Mouse (Mus musculus): ENCODE results near the gene Slc25a36. TPM values are rescaled to one million over a fixed set of nuclear protein-coding genes. Genes with fewer than 3 reads are reported as not detected.

The Slc25a36 gene
- polyA plus RNA-seq, 1 experiment: 8.5 TPM

DNA sequence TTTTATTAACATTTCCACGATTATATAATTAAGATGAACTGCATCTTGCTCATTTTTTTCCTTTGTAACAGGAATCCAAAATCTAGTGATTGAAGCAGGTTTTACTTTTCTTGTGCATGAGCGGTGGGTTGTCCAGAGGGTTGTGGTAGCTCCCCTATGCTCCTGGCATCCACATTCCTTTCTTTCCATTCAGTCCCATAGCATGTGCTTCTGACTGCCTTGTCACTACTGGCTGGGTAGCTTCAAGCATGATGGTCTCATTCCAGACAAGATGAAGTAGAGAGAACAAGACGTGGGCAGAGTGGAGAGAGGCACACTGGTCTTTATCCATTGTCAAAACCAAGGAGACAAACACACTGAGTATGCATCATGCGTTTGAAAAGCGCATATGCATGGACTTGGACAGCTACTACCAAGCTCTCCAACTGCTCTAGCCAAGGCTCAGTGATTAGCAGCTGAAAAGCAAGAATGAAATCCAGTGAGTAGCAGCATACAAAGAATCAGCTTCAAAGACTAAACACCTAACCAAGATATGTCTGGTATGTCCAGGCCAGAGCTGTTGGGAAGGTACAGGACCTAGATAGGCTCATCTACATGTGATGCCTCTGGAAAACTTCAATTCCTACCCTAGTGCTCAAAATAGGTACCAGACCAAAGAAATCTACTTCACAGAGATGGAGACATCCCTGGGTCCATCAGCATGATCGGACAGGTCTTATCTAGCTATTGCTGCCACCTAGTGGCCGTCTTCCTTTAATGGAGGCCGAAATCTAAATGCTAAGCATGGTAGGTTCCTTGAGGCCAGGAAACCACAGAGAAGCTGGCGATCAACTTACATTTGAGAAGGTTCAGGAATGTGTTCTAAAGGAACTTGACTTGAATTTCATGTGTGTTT, 42.5 kb downstream of the Slc25a36 start:
- peak; percentile 41 to 58 for DNase-seq (ENCODE audit: low read depth in 1 of 2, low spot score in 2 of 2)
- no peak overlapping the region for H3K27ac ChIP-seq (ENCODE audit: insufficient read depth, low read length)
- H3K36me3 ChIP-seq (ENCODE audit: control insufficient read depth, insufficient read depth, low read length): 0 out of 2 replicates have a peak, but pooled peaks cover 2% of the 10 kb centered on the region
- no peaks in the 10 kb centered on the region for H3K27me3 ChIP-seq (ENCODE audit: control insufficient read depth, insufficient read depth, low read length)
- no peaks in the 10 kb centered on the region for H3K4me1 ChIP-seq (ENCODE audit: control insufficient read depth, insufficient read depth, insufficient read length)
- TF ChIP-seq CTCF (IDR thresholded peaks at IDR 0.05; ENCODE audit: extremely low read depth, insufficient read depth, insufficient read length, insufficient replicate concordance): peak; percentile 29; the same call in 1 of the 2 replicates
- TF ChIP-seq POLR2A (IDR thresholded peaks at IDR 0.05; ENCODE audit: low read depth, low read length): no peak
- H3K4me3 ChIP-seq (ENCODE audit: extremely low read depth, insufficient read depth, insufficient read length): no peak overlapping the region
- WGBS: 58% methylated on average over 9 of the region's 9 CpGs

DNA sequence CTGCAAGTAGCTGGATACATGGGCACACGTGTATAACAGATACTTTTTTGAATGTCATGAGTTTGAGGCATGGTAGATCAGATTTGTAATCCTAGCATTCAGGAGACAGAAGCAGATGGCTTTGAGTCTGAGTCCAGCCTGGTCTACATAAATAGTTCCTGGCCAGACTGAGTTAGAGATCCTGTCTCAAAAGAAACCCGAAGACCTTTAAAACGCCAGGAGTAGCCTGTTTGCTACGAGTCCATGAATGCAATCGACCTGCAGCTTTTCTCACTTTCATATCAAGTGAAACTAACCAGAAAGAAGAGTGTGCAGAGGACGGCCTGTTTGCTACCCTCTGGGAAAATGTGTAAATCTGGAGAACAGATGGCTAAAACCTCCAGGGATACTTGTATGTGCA, 43.2 kb downstream of the Slc25a36 start:
- no peak for DNase-seq (ENCODE audit: low read depth in 1 of 2, low spot score in 2 of 2)
- TF ChIP-seq POLR2A (IDR thresholded peaks at IDR 0.05; ENCODE audit: low read depth, low read length) (no peak), CTCF (IDR thresholded peaks at IDR 0.05; ENCODE audit: extremely low read depth, insufficient read depth, insufficient read length, insufficient replicate concordance) (no peak)
- Histone ChIP-seq H3K4me3 (ENCODE audit: extremely low read depth, insufficient read depth, insufficient read length) (no peak overlapping the region), H3K27me3 (ENCODE audit: control insufficient read depth, insufficient read depth, low read length) (no peaks in the 10 kb centered on the region), H3K4me1 (ENCODE audit: control insufficient read depth, insufficient read depth, insufficient read length) (no peaks in the 10 kb centered on the region), H3K27ac (ENCODE audit: insufficient read depth, low read length) (no peak overlapping the region), H3K36me3 (ENCODE audit: control insufficient read depth, insufficient read depth, low read length) (0 out of 2 replicates have a peak, but pooled peaks cover 2% of the 10 kb centered on the region)
- 91% methylated on average over 6 of the region's 6 CpGs for WGBS

DNA sequence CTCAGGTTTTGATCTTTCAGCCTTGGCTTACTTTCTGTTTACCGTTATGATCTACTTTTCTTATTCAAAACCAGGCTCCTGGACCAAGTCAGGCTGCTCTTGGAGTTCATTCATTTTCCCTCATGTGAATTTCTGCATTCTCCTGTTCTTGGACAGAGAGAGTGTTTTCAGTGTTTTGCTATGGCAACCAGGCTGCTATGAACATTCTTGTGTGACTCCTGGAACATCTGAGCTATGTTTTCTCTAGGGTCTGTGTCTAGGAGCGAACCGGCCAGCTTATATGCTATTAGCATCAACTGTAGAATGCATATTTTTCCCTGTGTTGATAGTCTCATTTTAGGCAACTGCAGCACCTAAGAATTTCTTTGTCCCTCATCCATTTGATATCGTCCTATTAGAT, 45.1 kb downstream of the Slc25a36 start:
- Histone ChIP-seq H3K27ac (ENCODE audit: insufficient read depth, low read length) (no peak overlapping the region), H3K4me1 (ENCODE audit: control insufficient read depth, insufficient read depth, insufficient read length) (no peaks in the 10 kb centered on the region), H3K4me3 (ENCODE audit: extremely low read depth, insufficient read depth, insufficient read length) (no peak overlapping the region), H3K36me3 (ENCODE audit: control insufficient read depth, insufficient read depth, low read length) (no peaks in the 10 kb centered on the region), H3K27me3 (ENCODE audit: control insufficient read depth, insufficient read depth, low read length) (no peaks in the 10 kb centered on the region)
- DNase-seq (ENCODE audit: low read depth in 1 of 2, low spot score in 2 of 2): no peak
- WGBS: 92% methylated on average over 4 of the region's 4 CpGs
- TF ChIP-seq CTCF (IDR thresholded peaks at IDR 0.05; ENCODE audit: extremely low read depth, insufficient read depth, insufficient read length, insufficient replicate concordance): no peak
- TF ChIP-seq POLR2A (IDR thresholded peaks at IDR 0.05; ENCODE audit: low read depth, low read length): no peak

DNA sequence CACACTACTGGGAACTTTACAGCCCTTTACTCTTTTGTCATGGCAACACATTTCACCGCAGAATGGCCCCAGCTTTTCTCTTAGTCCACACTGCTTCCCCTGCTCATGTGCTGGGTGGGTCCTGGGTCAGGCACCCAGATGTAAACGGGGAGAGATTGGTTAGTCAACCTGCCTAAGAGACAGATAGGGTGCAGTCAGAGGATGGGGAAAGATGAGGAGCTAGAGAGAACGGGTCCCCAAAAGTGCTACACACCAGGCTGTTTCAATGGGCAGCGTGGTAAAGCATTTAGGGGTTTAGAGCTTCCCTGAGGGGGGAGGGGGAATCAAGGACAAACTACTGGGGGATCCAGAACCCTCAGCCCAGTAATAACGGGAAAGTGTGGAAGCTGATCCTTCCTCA, 45.7 kb downstream of the Slc25a36 start:
- TF ChIP-seq CTCF (IDR thresholded peaks at IDR 0.05; ENCODE audit: extremely low read depth, insufficient read depth, insufficient read length, insufficient replicate concordance) (no peak), POLR2A (IDR thresholded peaks at IDR 0.05; ENCODE audit: low read depth, low read length) (no peak)
- no peak overlapping the region for H3K4me3 ChIP-seq (ENCODE audit: extremely low read depth, insufficient read depth, insufficient read length)
- H3K27me3 ChIP-seq (ENCODE audit: control insufficient read depth, insufficient read depth, low read length): no peaks in the 10 kb centered on the region
- 79% methylated on average over 5 of the region's 5 CpGs for WGBS
- H3K27ac ChIP-seq (ENCODE audit: insufficient read depth, low read length): no peak overlapping the region
- DNase-seq (ENCODE audit: low read depth in 1 of 2, low spot score in 2 of 2): no peak
- no peaks in the 10 kb centered on the region for H3K4me1 ChIP-seq (ENCODE audit: control insufficient read depth, insufficient read depth, insufficient read length)
- no peaks in the 10 kb centered on the region for H3K36me3 ChIP-seq (ENCODE audit: control insufficient read depth, insufficient read depth, low read length)

DNA sequence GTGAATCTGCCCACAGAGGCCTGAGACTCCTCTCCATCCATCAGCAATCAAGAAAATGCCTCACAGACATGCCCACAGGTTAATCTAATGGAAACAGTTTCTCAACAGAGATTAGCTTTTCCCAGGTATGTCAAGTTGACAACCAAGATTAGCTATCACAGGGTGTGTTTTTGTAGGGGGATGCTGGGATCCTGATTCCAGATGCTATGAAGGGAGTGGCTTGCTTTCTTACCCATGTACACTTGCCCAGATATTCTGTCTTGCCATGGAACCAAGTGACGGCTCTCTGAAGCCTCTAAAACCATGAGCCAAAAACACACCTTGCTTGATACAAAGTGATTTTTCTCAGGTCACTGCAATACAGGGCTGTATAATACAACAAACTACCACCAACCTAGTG, 46.8 kb downstream of the Slc25a36 start:
- WGBS: 88% methylated on average over 1 of the region's 1 CpGs
- Histone ChIP-seq H3K4me1 (ENCODE audit: control insufficient read depth, insufficient read depth, insufficient read length) (no peaks in the 10 kb centered on the region), H3K27ac (ENCODE audit: insufficient read depth, low read length) (no peak overlapping the region), H3K4me3 (ENCODE audit: extremely low read depth, insufficient read depth, insufficient read length) (no peak overlapping the region), H3K36me3 (ENCODE audit: control insufficient read depth, insufficient read depth, low read length) (no peaks in the 10 kb centered on the region), H3K27me3 (ENCODE audit: control insufficient read depth, insufficient read depth, low read length) (no peaks in the 10 kb centered on the region)
- TF ChIP-seq POLR2A (IDR thresholded peaks at IDR 0.05; ENCODE audit: low read depth, low read length) (no peak), CTCF (IDR thresholded peaks at IDR 0.05; ENCODE audit: extremely low read depth, insufficient read depth, insufficient read length, insufficient replicate concordance) (no peak)
- DNase-seq (ENCODE audit: low read depth in 1 of 2, low spot score in 2 of 2): no peak

DNA sequence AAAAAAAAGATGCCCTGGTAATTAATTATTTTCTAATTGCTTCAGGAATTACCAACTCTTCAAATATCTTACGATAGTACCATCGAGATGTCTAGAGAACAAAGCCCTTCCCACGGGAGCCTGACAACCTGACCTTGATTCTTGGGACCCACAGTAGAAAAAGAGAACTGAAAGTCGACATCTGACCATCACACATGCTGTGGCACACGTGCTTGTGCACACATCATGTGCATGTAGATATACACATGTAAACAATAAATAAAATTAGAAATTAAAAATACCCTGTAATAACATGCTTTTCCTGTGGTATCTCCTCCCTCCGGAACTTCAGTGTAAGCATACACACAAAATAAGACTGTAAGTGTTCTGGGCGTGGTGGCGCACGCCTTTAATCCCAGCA, 49.3 kb downstream of the Slc25a36 start:
- TF ChIP-seq POLR2A (IDR thresholded peaks at IDR 0.05; ENCODE audit: low read depth, low read length): no peak
- no peak for TF ChIP-seq CTCF (IDR thresholded peaks at IDR 0.05; ENCODE audit: extremely low read depth, insufficient read depth, insufficient read length, insufficient replicate concordance)
- H3K4me3 ChIP-seq (ENCODE audit: extremely low read depth, insufficient read depth, insufficient read length): no peak overlapping the region
- H3K27ac ChIP-seq (ENCODE audit: insufficient read depth, low read length): no peak overlapping the region
- H3K27me3 ChIP-seq (ENCODE audit: control insufficient read depth, insufficient read depth, low read length): no peaks in the 10 kb centered on the region
- no peak for DNase-seq (ENCODE audit: low read depth in 1 of 2, low spot score in 2 of 2)
- H3K36me3 ChIP-seq (ENCODE audit: control insufficient read depth, insufficient read depth, low read length): no peaks in the 10 kb centered on the region
- 78% methylated on average over 9 of the region's 9 CpGs for WGBS
- H3K4me1 ChIP-seq (ENCODE audit: control insufficient read depth, insufficient read depth, insufficient read length): no peaks in the 10 kb centered on the region
